Mouse (Mus musculus) bone marrow, adult 2 months (tissue): ENCODE data around the gene Tex10.

ENCODE experiments used
- CTCF ChIP-seq: fragments of 200-500 bp; IDR thresholded peaks from 2 replicates; pipeline ENCODE4 v1.5.1; 2011; ENCODE audit warnings: low read length, control low read depth; ENCODE audit not compliant: control insufficient read depth, insufficient read depth
- POLR2A ChIP-seq: fragments of 200-500 bp; IDR thresholded peaks from 2 replicates; pipeline ENCODE4 v1.6.1; 2011; ENCODE audit warnings: low read depth, mild to moderate bottlenecking, control low read depth, low read length, borderline replicate concordance; ENCODE audit not compliant: control insufficient read depth

GRCm38 (mm10) chr4:48491290-48491743 lies 18.1 kb upstream of the Tex10 start:
- TF ChIP-seq CTCF (no peak), POLR2A (no peak)
